In genomic region chr5:31602377-31602776, GRCm38 (mm10) we compare ENCODE assay signal across 8 mouse cellular contexts. TPM values are rescaled to one million over a fixed set of nuclear protein-coding genes. Genes with fewer than 3 reads are reported as not detected.
DNase-seq lines count a peak whose midpoint lies in the region; ATAC-seq and TF ChIP-seq lines count a peak whose summit lies in the region.

No protein-coding gene starts in this region.

- peak; percentile 58 for DNase-seq in CH12.LX (ENCODE audit: extremely low read depth)
- DNase-seq in ZHBTc4 (ENCODE audit: low read depth, low spot score) = peak; percentile 73
- DNase-seq in gastrocnemius, postnatal 14 days = peak; percentile 78
- DNase-seq in lung, postnatal 36 days = peak; percentile 93
- DNase-seq in forebrain, embryonic 14.5 days (ENCODE audit: low spot score) = no peak
- no peak for DNase-seq in yolk sac, embryonic 10.5 days (ENCODE audit: low spot score)

- no peaks in the 10 kb centered on the region for H3K9me3 ChIP-seq in CH12.LX (replicated peaks; ENCODE audit: low read length)
- H3K9me3 ChIP-seq in kidney, embryonic 16.5 days (ENCODE audit: low read length) = no peaks in the 10 kb centered on the region
- no peaks in the 10 kb centered on the region for H3K9me3 ChIP-seq in stomach, embryonic 15.5 days
- no peaks in the 10 kb centered on the region for H3K9me3 ChIP-seq in forebrain, embryonic 14.5 days (replicated peaks; ENCODE audit: control insufficient read depth, low read length)

- TF ChIP-seq RAD21 in CH12.LX (IDR thresholded peaks at IDR 0.05; ENCODE audit: low read depth, low read length) = no peak

- in situ Hi-C loops in CH12.LX (cut with MboI; ENCODE audit: low pct_ligation_motif_present, low pct_unique_long_range_greater_than_20kb, low sequenced_read_pairs) = no loop called here

- no peak for TF ChIP-seq EP300 in CH12.LX (IDR thresholded peaks at IDR 0.05; ENCODE audit: low read length)

- 57% methylated on average over 1 of the region's 1 CpGs for WGBS in kidney, embryonic 16.5 days
- WGBS in stomach, embryonic 15.5 days = 71% methylated on average over 1 of the region's 1 CpGs
- 84% methylated on average over 1 of the region's 1 CpGs for WGBS in forebrain, embryonic 14.5 days

- no peak overlapping the region for H3K4me2 ChIP-seq in CH12.LX (ENCODE audit: insufficient read depth, low read depth, poor library complexity, severe bottlenecking)
- H3K4me2 ChIP-seq in kidney, embryonic 16.5 days (replicated peaks; ENCODE audit: low read depth, low read length) = no peak overlapping the region
- no peak overlapping the region for H3K4me2 ChIP-seq in stomach, embryonic 15.5 days
- H3K4me2 ChIP-seq in forebrain, embryonic 14.5 days (ENCODE audit: low read length) = no peak overlapping the region

- H3K36me3 ChIP-seq in CH12.LX (replicated peaks in 1 of 2; ENCODE audit: control insufficient read depth in 1 of 2, insufficient read depth in 1 of 2, low read length in 1 of 2) = no peaks in the 10 kb centered on the region
- no peaks in the 10 kb centered on the region for H3K36me3 ChIP-seq in kidney, embryonic 16.5 days (ENCODE audit: insufficient read depth, low read length)
- no peaks in the 10 kb centered on the region for H3K36me3 ChIP-seq in stomach, embryonic 15.5 days
- no peaks in the 10 kb centered on the region for H3K36me3 ChIP-seq in forebrain, embryonic 14.5 days (ENCODE audit: control insufficient read depth, insufficient read depth, low read length)

- intact Hi-C loops in gastrocnemius, postnatal 14 days (cut with DNase I; ENCODE audit: low total_unique reads) = no loop called here

- peaks cover 6 to 12% of the 10 kb centered on the region in 2 experiments; a peak in 2 of 4 replicates for H3K4me1 ChIP-seq in CH12.LX (ENCODE audit: control insufficient read depth in 1 of 2, insufficient read depth in 2 of 2)
- no peaks in the 10 kb centered on the region for H3K4me1 ChIP-seq in kidney, embryonic 16.5 days (ENCODE audit: insufficient read depth, low read length)
- H3K4me1 ChIP-seq in stomach, embryonic 15.5 days = 0 out of 2 replicates have a peak, but pooled peaks cover 3% of the 10 kb centered on the region
- no peaks in the 10 kb centered on the region for H3K4me1 ChIP-seq in forebrain, embryonic 14.5 days (ENCODE audit: control insufficient read depth, insufficient read depth, low read length)

- H3K27me3 ChIP-seq in CH12.LX (replicated peaks) = no peaks in the 10 kb centered on the region
- H3K27me3 ChIP-seq in kidney, embryonic 16.5 days (ENCODE audit: insufficient read depth, low read length) = no peaks in the 10 kb centered on the region
- no peaks in the 10 kb centered on the region for H3K27me3 ChIP-seq in stomach, embryonic 15.5 days (replicated peaks)
- H3K27me3 ChIP-seq in forebrain, embryonic 14.5 days (replicated peaks; ENCODE audit: control insufficient read depth, insufficient read depth, low read length) = no peaks in the 10 kb centered on the region

- peak overlapping the region in 1 of 3 experiments; percentile 49 for H3K4me3 ChIP-seq in CH12.LX (replicated peaks in 1 of 3; ENCODE audit: low read depth in 2 of 3, low read length in 2 of 3, poor library complexity in 1 of 3)
- H3K4me3 ChIP-seq in kidney, embryonic 16.5 days (ENCODE audit: low read length) = no peak overlapping the region
- no peak overlapping the region for H3K4me3 ChIP-seq in stomach, embryonic 15.5 days (replicated peaks)
- no peak overlapping the region for H3K4me3 ChIP-seq in forebrain, embryonic 14.5 days (ENCODE audit: low read depth, low read length)

- H3K79me2 ChIP-seq in CH12.LX (replicated peaks; ENCODE audit: control insufficient read depth, extremely low read depth, insufficient read depth, poor library complexity, severe bottlenecking) = no peaks in the 10 kb centered on the region

- H3K9ac ChIP-seq in CH12.LX (ENCODE audit: insufficient read depth, low read depth) = peak overlapping the region; percentile 59
- no peak overlapping the region for H3K9ac ChIP-seq in kidney, embryonic 16.5 days (replicated peaks; ENCODE audit: low read length)
- H3K9ac ChIP-seq in stomach, embryonic 15.5 days = no peak overlapping the region
- no peak overlapping the region for H3K9ac ChIP-seq in forebrain, embryonic 14.5 days (ENCODE audit: low read length)

- TF ChIP-seq POLR2A in CH12.LX (IDR thresholded peaks at IDR 0.05; ENCODE audit: low read depth, low read length) = no peak

- ATAC-seq in kidney, embryonic 16.5 days (ENCODE audit: low FRiP score, low TSS enrichment) = peak; percentile 58; the same call in 1 of the 2 replicates
- ATAC-seq in stomach, embryonic 15.5 days (ENCODE audit: insufficient read depth, low FRiP score, low read depth) = peak; percentile 78; the same call in 1 of the 2 replicates
- no peak for ATAC-seq in forebrain, embryonic 14.5 days

- TF ChIP-seq CTCF in CH12.LX (conservative IDR thresholded peaks at IDR 0.05 in 1 of 2, IDR thresholded peaks at IDR 0.05 in 1 of 2; ENCODE audit: low read depth in 2 of 2, low read length in 2 of 2) = no peak

- dilution Hi-C loops in CH12.LX (cut with MboI; ENCODE audit: extremely low pct_ligation_motif_present, extremely low pct_unique_long_range_greater_than_20kb, low sequenced_read_pairs) = no loop called here

- peak overlapping the region; percentile 26; the same call in 1 of the 2 replicates for H3K27ac ChIP-seq in CH12.LX (ENCODE audit: insufficient read depth, low read depth)
- H3K27ac ChIP-seq in kidney, embryonic 16.5 days (ENCODE audit: low read length) = no peak overlapping the region
- H3K27ac ChIP-seq in stomach, embryonic 15.5 days = peak overlapping the region; percentile 17; the same call in 1 of the 2 replicates
- H3K27ac ChIP-seq in forebrain, embryonic 14.5 days (ENCODE audit: low read depth, low read length) = no peak overlapping the region

TF ChIP-seq in CH12.LX, 34 proteins besides CTCF, POLR2A, EP300 and RAD21:
- TF ChIP-seq ETS1 (conservative IDR thresholded peaks at IDR 0.05; ENCODE audit: low read depth, low read length) (peak; percentile 42; the same call in 1 of the 2 replicates), IRF4 (IDR thresholded peaks at IDR 0.05; ENCODE audit: low read depth, low read length) (no peak), ELF1 (IDR thresholded peaks at IDR 0.05; ENCODE audit: low read depth, low read length) (peak; percentile 48; the same call in 1 of the 2 replicates), HCFC1 (IDR thresholded peaks at IDR 0.05; ENCODE audit: low read depth, low read length) (no peak; the same call in 1 of the 2 replicates), TCF12 (IDR thresholded peaks at IDR 0.05; ENCODE audit: low read depth, low read length) (no peak), CHD2 (IDR thresholded peaks at IDR 0.05; ENCODE audit: low read length) (no peak)

RNA-seq across cellular contexts. Expression of gene Mrpl33, which starts 5.6 kb away (rescaled TPM):
- total RNA-seq in CH12.LX (2012; rRNA removed) (168 and 236 TPM in 2 replicates), CH12.LX (2014; rRNA removed) (336 and 387 TPM in 2 replicates)
- polyA plus RNA-seq in CH12.LX (2012; ENCODE audit: insufficient read length, low read depth) = 114 and 150 TPM in 2 replicates
- total RNA-seq in gastrocnemius, postnatal 14 days (2021) = 100 to 1,000 TPM; 237 TPM
- polyA plus RNA-seq in kidney, embryonic 16.5 days (2015; fragmentation: Nextera tagmentation; extraction: Ambion mirVana) = 237 and 260 TPM in 2 replicates
- polyA plus RNA-seq in stomach, embryonic 15.5 days (2015; fragmentation: Nextera tagmentation; extraction: Ambion mirVana) = 309 and 347 TPM in 2 replicates
- 202 and 241 TPM in 2 replicates for polyA plus RNA-seq in forebrain, embryonic 14.5 days (2014; fragmentation: Nextera tagmentation; extraction: Ambion mirVana)

Comparison
In these comparisons a context has a peak if more than half of its experiments do, and no peak if none do; other contexts are left out.
1. DNase-seq: peak in CH12.LX (single experiment), ZHBTc4 (single experiment), gastrocnemius, postnatal 14 days (single experiment) and lung, postnatal 36 days (single experiment); none in forebrain, embryonic 14.5 days (single experiment) and yolk sac, embryonic 10.5 days (single experiment).
2. H3K27ac ChIP-seq: peak in CH12.LX (single experiment) and stomach, embryonic 15.5 days (single experiment); none in kidney, embryonic 16.5 days (single experiment) and forebrain, embryonic 14.5 days (single experiment).